Comparison of ENCODE assay signal across 26 mouse cellular contexts in the genomic region with DNA sequence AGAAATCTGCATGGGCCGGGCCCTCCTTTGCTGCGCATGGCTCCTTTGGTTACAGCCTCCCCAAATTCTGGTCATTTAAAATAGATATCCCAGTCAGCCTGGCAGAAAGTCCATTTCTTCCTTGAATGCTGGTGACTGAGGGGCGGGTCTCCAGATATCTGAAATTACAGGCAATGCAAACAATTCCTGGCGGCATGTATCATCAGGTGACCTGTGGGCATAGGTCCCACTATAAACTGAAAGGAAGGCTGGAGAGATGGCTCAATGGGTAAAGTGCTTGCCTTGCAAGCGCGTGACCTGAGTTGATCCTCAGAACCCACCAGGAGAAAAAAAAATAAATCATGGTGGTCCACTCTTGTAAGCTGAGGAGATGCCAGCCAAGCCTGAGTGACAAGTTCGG.
DNase-seq lines count a peak whose midpoint lies in the region; ATAC-seq and TF ChIP-seq lines count a peak whose summit lies in the region.
"Had no signal": no experiment of that assay in that cellular context is flagged by ENCODE, and none has a peak within 500 bp of the region (broad histone marks: within the 10 kb centered on the region; RNA-seq: fewer than 3 reads in every experiment).

No protein-coding gene starts in this region.

- H3K79me2 ChIP-seq in liver, adult 2 months (ENCODE audit: control insufficient read depth, insufficient read depth, low read length), result no peaks in the 10 kb centered on the region

- H3K27me3 ChIP-seq in liver, adult 2 months (ENCODE audit: control insufficient read depth, insufficient read depth, low read length), result no peaks in the 10 kb centered on the region
- H3K27me3 ChIP-seq in intestine, postnatal 0 days (replicated peaks; ENCODE audit: control insufficient read depth, insufficient read depth, low read length), result no peaks in the 10 kb centered on the region
- no peaks in the 10 kb centered on the region for H3K27me3 ChIP-seq in stomach, postnatal 0 days (ENCODE audit: control insufficient read depth, insufficient read depth, low read length)
- H3K27me3 ChIP-seq: embryonic facial prominence, embryonic 13.5 days; forebrain, embryonic 15.5 days; heart, embryonic 12.5 days; heart, embryonic 15.5 days; hindbrain, embryonic 13.5 days had no signal

- no peak overlapping the region for H3K27ac ChIP-seq in liver, adult 2 months (replicated peaks; ENCODE audit: insufficient read depth, low read depth, low read length)
- peak overlapping the region; percentile 50; the same call in 1 of the 2 replicates for H3K27ac ChIP-seq in intestine, postnatal 0 days (ENCODE audit: low read depth, low read length)
- H3K27ac ChIP-seq in stomach, postnatal 0 days (replicated peaks), result no peak overlapping the region
- H3K27ac ChIP-seq: embryonic facial prominence, embryonic 10.5 days; embryonic facial prominence, embryonic 13.5 days; forebrain, embryonic 12.5 days; forebrain, embryonic 15.5 days; heart, embryonic 15.5 days; hindbrain, embryonic 10.5 days; hindbrain, embryonic 13.5 days had no signal

- DNase-seq in liver, adult 2 months (ENCODE audit: extremely low read depth, low read depth, low spot score), result peak; percentile 52
- DNase-seq in liver, result no peak
- DNase-seq in stomach, postnatal 0 days (ENCODE audit: low spot score), result peak; percentile 45
- no peak for DNase-seq in cerebellum, postnatal 14 days
- no peak for DNase-seq in kidney, adult 11 months
- DNase-seq: adrenal gland, postnatal 14 days; cerebellum, adult 18-20 months; cerebellum, adult 9-10 months; cerebellum, postnatal 25 days; embryo, embryonic 11 days; gastrocnemius, postnatal 25 days; heart, adult 18-20 months; heart, postnatal 10 days; heart, postnatal 36 days had no signal

- TF ChIP-seq CTCF in liver, adult 2 months (IDR thresholded peaks at IDR 0.05; ENCODE audit: low read depth, low read length), result no peak
- TF ChIP-seq CTCF in intestine, postnatal 0 days (IDR thresholded peaks at IDR 0.05; ENCODE audit: low read depth), result no peak
- TF ChIP-seq CTCF in stomach, postnatal 0 days (IDR thresholded peaks at IDR 0.05; ENCODE audit: low read depth), result no peak

- no peak overlapping the region for H3K9ac ChIP-seq in liver, adult 2 months (ENCODE audit: low read depth, low read length)
- no peak overlapping the region for H3K9ac ChIP-seq in intestine, postnatal 0 days (ENCODE audit: low read depth, low read length)
- H3K9ac ChIP-seq in stomach, postnatal 0 days (ENCODE audit: low read length), result no peak overlapping the region
- H3K9ac ChIP-seq: embryonic facial prominence, embryonic 13.5 days; forebrain, embryonic 12.5 days; forebrain, embryonic 15.5 days; heart, embryonic 12.5 days; heart, embryonic 15.5 days; hindbrain, embryonic 13.5 days had no signal

- no peak overlapping the region for H3K4me3 ChIP-seq in liver, adult 2 months (ENCODE audit: insufficient read depth, low read depth, low read length)
- no peak overlapping the region for H3K4me3 ChIP-seq in intestine, postnatal 0 days (ENCODE audit: low read depth, low read length)
- H3K4me3 ChIP-seq in stomach, postnatal 0 days (ENCODE audit: low read depth, low read length), result no peak overlapping the region
- H3K4me3 ChIP-seq: embryonic facial prominence, embryonic 10.5 days; embryonic facial prominence, embryonic 13.5 days; erythroblast, embryonic 14.5 days; forebrain, embryonic 12.5 days; forebrain, embryonic 15.5 days; heart, embryonic 12.5 days; heart, embryonic 15.5 days; hindbrain, embryonic 10.5 days; hindbrain, embryonic 13.5 days had no signal

- H3K36me3 ChIP-seq in liver, adult 2 months (ENCODE audit: control insufficient read depth, insufficient read depth, low read length), result no peaks in the 10 kb centered on the region
- H3K36me3 ChIP-seq in intestine, postnatal 0 days (ENCODE audit: control insufficient read depth, insufficient read depth), result no peaks in the 10 kb centered on the region
- no peaks in the 10 kb centered on the region for H3K36me3 ChIP-seq in stomach, postnatal 0 days (ENCODE audit: control insufficient read depth, insufficient read depth, low read length)
- H3K36me3 ChIP-seq: embryonic facial prominence, embryonic 10.5 days; embryonic facial prominence, embryonic 13.5 days; forebrain, embryonic 12.5 days; forebrain, embryonic 15.5 days; heart, embryonic 12.5 days; heart, embryonic 15.5 days; hindbrain, embryonic 10.5 days; hindbrain, embryonic 13.5 days had no signal

- H3K4me1 ChIP-seq in liver, adult 2 months (ENCODE audit: control insufficient read depth, insufficient read depth, low read length), result peaks cover 12% of the 10 kb centered on the region
- H3K4me1 ChIP-seq in intestine, postnatal 0 days (replicated peaks; ENCODE audit: control insufficient read depth, insufficient read depth, low read length), result peaks cover 6% of the 10 kb centered on the region; the same call in 1 of the 2 replicates
- no peaks in the 10 kb centered on the region for H3K4me1 ChIP-seq in stomach, postnatal 0 days (replicated peaks; ENCODE audit: control insufficient read depth, insufficient read depth)
- H3K4me1 ChIP-seq: forebrain, embryonic 12.5 days; forebrain, embryonic 15.5 days; hindbrain, embryonic 13.5 days had no signal

- ATAC-seq in intestine, postnatal 0 days, result peak; percentile 20; the same call in 1 of the 2 replicates
- no peak for ATAC-seq in stomach, postnatal 0 days (ENCODE audit: low FRiP score, low TSS enrichment)
- ATAC-seq: activated CD4-positive, CD25-positive, alpha-beta regulatory T cell, adult 4 months; forebrain, embryonic 15.5 days; hindbrain, embryonic 16.5 days had no signal

- WGBS in liver, adult 2 months, result 62% methylated on average over 7 of the region's 7 CpGs
- WGBS in intestine, postnatal 0 days, result 52% methylated on average over 7 of the region's 7 CpGs
- WGBS in stomach, postnatal 0 days, result 69% methylated on average over 7 of the region's 7 CpGs

- no peak for TF ChIP-seq POLR2A in liver, adult 2 months (IDR thresholded peaks at IDR 0.05; ENCODE audit: extremely low read depth, insufficient read depth, low read length)

- H3K4me2 ChIP-seq in intestine, postnatal 0 days (replicated peaks; ENCODE audit: low read depth), result no peak overlapping the region
- H3K4me2 ChIP-seq in stomach, postnatal 0 days (replicated peaks; ENCODE audit: low read depth), result no peak overlapping the region
- H3K4me2 ChIP-seq: embryonic facial prominence, embryonic 13.5 days; forebrain, embryonic 12.5 days; forebrain, embryonic 15.5 days; heart, embryonic 12.5 days; heart, embryonic 15.5 days; hindbrain, embryonic 13.5 days had no signal

- TF ChIP-seq EP300 in stomach, postnatal 0 days (optimal IDR thresholded peaks at IDR 0.05), result no peak

- H3K9me3 ChIP-seq in intestine, postnatal 0 days (ENCODE audit: control insufficient read depth), result no peaks in the 10 kb centered on the region
- no peaks in the 10 kb centered on the region for H3K9me3 ChIP-seq in stomach, postnatal 0 days (ENCODE audit: control insufficient read depth, low read length)
- H3K9me3 ChIP-seq: embryonic facial prominence, embryonic 10.5 days; embryonic facial prominence, embryonic 13.5 days; forebrain, embryonic 12.5 days; forebrain, embryonic 15.5 days; heart, embryonic 12.5 days; heart, embryonic 15.5 days; hindbrain, embryonic 10.5 days; hindbrain, embryonic 13.5 days had no signal

Comparison
In these comparisons a context has a peak if more than half of its experiments do, and no peak if none do; other contexts are left out.
1. DNase-seq: peak in liver, adult 2 months (single experiment) and stomach, postnatal 0 days (single experiment); none in liver (single experiment), cerebellum, postnatal 14 days (0 of 2) and kidney, adult 11 months (single experiment).